Mouse (Mus musculus): ENCODE data around the gene Snd1.

The Snd1 gene

DNA sequence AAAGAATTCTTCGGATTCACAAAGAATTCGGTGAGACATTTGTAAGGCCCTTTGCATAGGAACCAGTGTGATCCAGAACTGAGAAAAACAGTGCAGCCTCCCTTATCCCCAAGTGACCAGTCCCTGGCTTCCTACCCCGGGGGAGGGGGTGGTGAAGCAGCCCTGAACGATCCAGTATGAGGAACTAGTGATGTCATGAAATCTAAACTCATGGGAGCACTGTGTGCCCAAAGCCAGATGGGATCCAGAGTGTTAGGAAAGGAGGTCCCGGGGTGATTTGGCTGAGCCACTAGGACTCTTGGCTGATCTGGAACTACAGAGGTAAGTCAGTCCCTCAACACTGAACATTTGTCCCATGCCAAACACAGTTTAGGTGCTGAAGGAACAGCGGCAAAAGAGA lies 420.8 kb downstream of the Snd1 start:
- DNase-seq (ENCODE audit: low read depth in 1 of 2, low spot score in 2 of 2), result no peak

DNA sequence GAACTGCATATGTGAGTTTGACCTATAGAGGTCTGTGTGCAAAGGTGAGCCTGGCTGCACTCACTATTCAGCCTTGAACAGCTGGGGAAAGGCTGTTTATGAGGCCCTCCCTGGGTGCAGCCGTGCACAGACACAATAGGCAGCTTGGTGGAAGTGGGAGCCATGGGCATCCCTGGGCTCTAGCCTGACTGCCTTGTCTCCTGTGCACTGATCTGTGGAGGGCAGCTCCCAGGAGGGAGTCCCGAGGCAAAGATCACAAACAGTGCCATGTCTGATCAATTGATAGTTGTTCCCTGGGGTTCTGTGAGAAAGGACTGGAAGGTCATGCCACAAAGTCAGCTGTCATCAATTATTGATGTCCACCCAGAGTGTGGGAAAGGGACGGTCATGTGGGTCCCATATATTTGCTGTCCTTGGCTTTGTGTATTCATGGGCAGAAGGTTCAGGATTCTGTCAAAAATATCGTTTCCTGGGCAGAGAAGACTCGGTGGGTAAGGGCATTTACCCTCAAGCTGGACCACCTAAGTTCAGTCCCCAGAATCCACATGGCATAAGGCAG lies 421.9 kb downstream of the Snd1 start:
- DNase-seq (ENCODE audit: low read depth in 1 of 2, low spot score in 2 of 2), result no peak

- no peak for DNase-seq (ENCODE audit: low read depth in 1 of 2, low spot score in 2 of 2)
Measured at GRCm38 (mm10) chr6:28897326-28898085, 422.6 kb downstream of the Snd1 start.

DNA sequence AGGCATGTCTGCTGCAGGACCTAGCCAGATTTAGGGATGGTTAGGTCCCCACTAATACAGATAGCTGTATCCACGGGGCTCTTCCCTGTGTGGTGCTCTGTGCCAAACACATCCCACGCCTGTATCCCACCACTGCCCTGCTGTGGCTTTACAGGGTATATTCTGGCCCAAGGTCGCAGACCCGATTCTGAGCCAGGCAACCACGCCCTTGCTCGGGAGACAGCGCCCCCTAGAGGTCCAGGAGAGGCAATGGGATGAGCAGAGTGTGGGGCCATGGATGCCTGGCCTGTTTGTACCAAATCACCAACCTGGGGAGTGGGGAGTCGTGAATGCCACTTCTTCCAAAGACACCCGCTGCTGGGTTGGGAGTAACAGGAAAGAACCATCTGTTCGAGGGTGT lies 423.9 kb downstream of the Snd1 start:
- DNase-seq (ENCODE audit: low read depth in 1 of 2, low spot score in 2 of 2), result no peak

DNA sequence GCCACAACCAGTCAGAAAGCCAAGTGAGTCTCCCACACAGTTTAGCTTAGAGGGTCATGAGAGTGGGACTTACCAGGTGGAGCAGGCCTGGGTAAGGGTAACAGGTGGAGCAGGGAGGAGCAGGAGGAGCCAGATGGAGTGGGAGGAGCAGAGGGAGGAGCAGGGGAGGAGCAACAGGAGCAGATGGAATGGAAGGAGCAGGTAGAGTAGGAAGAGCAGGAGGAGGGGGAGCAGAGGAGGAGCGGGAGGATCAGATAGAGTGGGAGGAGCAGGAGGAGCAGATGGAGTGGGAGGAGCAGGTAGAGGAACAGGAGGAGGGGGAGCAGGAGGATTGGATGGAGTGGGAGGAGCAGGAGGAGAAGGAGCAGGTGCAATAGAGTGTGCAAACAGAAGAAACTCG lies 427.6 kb downstream of the Snd1 start:
- DNase-seq (ENCODE audit: low read depth in 1 of 2, low spot score in 2 of 2), result no peak

GRCm38 (mm10) chr6:28904417-28904816 lies 429.5 kb downstream of the Snd1 start:
- DNase-seq (ENCODE audit: low read depth in 1 of 2, low spot score in 2 of 2), result no peak

- DNase-seq (ENCODE audit: low read depth in 1 of 2, low spot score in 2 of 2), result no peak
Measured at GRCm38 (mm10) chr6:28905301-28905700, 430.4 kb downstream of the Snd1 start.

GRCm38 (mm10) chr6:28909866-28910265 lies 434.9 kb downstream of the Snd1 start:
- no peak for DNase-seq (ENCODE audit: low read depth in 1 of 2, low spot score in 2 of 2)

DNA sequence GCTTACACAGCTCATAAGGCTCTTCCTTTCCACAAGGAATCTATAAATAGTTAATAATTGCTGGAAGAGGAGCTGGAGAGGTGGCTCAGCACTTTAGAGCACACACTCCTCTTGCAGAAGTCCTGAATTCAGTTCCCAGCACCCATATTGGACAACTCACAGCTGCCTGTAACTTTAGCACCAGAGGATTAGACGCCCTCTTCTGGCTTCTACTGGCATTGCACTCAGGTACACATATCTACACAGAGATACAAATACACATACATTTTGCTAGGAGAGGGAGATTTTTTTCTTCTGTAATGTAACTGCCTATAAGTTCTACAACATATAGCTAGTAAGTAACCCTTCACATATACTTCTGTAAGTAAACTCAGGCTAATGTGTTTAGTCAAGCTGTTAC lies 440.0 kb downstream of the Snd1 start:
- DNase-seq (ENCODE audit: low read depth in 1 of 2, low spot score in 2 of 2), result no peak

GRCm38 (mm10) chr6:28916630-28917029 lies 441.7 kb downstream of the Snd1 start:
- no peak for DNase-seq (ENCODE audit: low read depth in 1 of 2, low spot score in 2 of 2)

DNA sequence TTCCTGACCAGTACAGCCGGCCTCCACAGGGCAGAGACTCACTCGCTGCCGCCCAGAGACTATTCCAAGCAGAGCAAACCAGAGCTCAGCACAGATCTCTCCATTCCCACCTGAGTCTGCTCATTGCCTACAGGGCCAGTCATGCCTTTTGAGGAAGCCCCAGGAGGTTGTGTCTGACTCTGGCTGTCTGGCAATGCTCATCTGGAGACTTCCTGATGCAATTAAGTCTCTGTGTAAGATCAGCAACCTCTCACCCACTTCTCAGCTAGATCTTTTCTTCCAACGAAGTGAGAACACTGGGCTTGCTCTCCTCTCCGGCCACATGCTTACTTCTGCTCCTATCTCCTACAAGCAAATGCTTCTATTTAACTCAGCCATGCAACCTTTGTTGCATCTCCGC lies 444.4 kb downstream of the Snd1 start:
- DNase-seq (ENCODE audit: low read depth in 1 of 2, low spot score in 2 of 2), result no peak

- DNase-seq (ENCODE audit: low read depth in 1 of 2, low spot score in 2 of 2), result no peak
Measured at GRCm38 (mm10) chr6:28922371-28922770, 447.4 kb downstream of the Snd1 start.

GRCm38 (mm10) chr6:28923091-28923824 lies 448.3 kb downstream of the Snd1 start:
- no peak for DNase-seq (ENCODE audit: low read depth in 1 of 2, low spot score in 2 of 2)

DNA sequence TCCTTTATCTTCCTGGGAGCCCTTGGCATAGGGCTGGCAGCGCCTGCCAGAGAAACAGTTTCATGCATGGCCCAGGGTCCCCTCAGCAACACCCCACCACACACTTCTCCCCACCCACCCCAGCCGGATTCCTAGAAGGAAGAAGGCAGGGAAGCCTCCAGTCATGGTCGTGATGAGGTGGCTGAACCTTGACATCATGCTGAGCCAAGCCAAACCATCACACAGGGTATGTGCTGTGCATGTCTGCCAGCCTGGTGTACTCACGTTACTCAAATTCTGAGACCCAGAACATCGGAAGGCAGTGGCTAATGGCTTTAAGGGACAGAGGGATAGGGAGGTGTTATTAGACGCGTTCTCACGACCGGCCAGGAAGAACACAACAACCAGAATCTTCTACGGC lies 448.9 kb downstream of the Snd1 start:
- DNase-seq (ENCODE audit: low read depth in 1 of 2, low spot score in 2 of 2), result no peak

- DNase-seq (ENCODE audit: low read depth in 1 of 2, low spot score in 2 of 2), result peak in 1 of 2 experiments; percentile 27
Measured at GRCm38 (mm10) chr6:28927987-28928386, 453.0 kb downstream of the Snd1 start.

DNA sequence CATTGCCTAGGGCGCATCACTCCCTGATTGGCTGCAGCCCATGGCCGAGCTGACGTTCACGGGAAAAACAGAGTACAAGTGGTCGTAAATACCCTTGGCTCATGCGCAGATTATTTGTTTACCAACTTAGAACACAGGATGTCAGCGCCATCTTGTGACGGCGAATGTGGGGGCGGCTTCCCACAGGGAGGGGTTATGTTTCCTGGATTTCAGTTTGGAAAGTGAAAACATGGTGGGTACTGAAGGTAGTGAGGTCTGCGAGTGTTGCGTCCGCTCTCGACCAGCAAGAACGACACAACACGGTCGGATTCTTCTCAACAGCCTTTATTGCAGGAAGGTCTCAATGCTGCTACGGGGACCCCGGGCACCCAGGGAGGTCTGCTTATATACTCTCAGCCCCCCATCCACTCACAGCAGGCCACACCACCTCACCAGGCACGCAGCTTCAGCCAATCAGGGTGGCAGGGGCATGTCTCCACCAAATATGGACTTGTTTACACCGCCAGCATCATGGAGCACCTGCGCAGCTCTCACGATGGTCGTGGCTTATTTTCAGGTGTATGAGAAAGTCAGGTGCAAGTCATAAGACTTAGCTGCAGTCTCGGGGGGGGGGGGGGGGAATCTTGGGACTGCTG lies 454.3 kb downstream of the Snd1 start:
- DNase-seq (ENCODE audit: low read depth in 1 of 2, low spot score in 2 of 2), result peak in 1 of 2 experiments; percentile 5

GRCm38 (mm10) chr6:28931234-28931633 lies 456.3 kb downstream of the Snd1 start:
- DNase-seq (ENCODE audit: low read depth in 1 of 2, low spot score in 2 of 2), result no peak

DNA sequence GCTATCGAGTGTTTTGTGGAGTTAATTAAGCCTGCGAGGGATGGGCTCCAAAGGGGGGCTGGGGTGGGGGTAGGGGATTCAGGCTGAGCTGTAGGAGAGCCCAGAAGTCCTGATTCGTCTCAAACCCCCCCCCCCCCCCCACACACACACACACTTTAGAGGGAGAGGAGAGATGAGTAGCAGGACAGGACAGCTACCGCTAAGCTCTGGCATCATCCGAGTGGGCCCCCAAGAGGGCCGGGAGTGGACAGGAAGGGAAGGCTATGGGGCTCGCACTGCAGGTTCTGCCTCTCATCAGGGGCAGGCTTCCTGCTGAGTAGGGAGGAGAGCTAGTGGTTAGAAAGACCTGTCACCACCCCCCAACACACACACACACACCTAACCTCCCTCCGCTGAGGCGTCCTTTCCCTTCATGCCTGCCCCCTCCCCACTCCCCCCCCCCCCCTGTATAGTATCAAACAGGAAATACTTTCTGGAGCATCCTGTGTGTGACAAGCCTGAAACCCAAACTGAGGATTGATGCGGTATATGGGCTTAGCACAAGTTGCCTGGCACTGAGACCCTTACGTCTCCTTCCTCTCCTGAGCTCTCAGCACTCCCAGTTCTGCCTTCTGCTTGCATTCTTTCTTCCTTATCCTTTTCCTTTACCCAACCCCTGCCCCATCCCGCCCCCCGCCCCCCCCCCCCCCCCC lies 456.8 kb downstream of the Snd1 start:
- no peak for DNase-seq (ENCODE audit: low read depth in 1 of 2, low spot score in 2 of 2)

DNA sequence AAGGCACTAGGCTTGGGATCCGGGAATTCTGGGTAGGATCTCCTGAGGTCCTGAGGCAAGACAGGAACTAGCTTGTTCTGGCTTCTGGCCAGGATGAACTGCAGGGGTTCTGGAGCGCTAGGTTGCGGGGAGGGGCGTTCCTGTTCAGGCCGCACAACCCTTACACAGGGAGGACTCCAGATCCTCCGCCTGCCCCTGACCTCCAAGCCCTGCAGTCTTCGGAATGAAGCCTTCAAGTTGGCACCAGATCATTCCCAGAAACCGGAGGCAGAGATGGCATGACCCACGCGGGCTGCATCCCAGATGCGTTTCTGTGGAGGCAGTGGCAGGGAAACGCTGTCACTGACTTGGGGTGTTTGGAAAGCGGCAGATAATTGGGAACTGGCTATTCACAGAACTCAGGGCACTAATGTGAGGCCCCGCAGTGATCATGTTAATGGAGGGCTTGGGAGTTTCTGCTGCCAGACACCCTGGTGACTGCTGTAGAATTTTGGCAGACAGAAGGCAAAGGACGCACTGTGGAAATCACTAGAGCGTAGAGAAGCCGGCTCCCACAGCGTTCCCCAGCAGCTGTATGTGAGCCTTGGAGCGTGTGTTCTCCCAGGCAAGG lies 457.5 kb downstream of the Snd1 start:
- no peak for DNase-seq (ENCODE audit: low read depth in 1 of 2, low spot score in 2 of 2)

DNA sequence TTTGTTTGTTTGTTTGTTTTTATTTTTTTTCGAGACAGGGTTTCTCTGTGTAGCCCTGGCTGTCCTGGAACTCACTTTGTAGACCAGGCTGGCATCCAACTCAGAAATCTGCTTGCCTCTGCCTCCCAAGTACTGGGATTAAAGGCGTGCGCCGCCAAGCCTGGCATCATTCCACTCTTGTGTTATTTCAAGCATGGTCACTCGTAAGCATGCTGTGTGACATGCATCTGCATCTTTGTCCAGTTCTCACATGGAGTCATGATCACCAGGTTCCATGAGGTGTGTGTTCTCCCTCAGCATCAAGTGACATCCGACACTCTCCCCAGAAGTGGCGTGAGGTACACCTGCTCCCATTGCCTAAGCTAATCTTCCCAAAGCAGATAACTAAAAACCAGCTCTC lies 460.8 kb downstream of the Snd1 start:
- no peak for DNase-seq (ENCODE audit: low read depth in 1 of 2, low spot score in 2 of 2)

DNA sequence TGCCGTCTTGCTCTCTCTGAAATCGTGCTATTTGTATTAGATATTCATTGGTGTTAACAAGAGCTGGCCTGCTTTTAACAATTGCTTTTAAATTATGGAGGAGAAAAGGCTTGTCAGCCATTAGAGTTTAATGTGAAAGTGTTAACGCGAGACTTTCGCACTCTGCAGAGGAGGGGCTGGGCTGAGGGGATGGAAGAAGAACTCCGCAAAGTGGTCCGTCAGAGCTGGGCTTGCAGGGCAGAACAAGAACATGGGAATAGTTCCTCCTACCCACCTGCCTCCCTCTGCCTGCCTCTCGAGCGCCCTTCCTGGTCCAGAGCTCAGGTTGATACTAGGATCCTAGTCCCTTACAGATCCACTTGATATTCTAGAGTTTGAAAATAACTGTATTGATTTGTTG lies 472.3 kb downstream of the Snd1 start:
- no peak for DNase-seq (ENCODE audit: low read depth in 1 of 2, low spot score in 2 of 2)
